Mouse (Mus musculus): ENCODE data around the gene Kif18a.

Gene Kif18a

DNA sequence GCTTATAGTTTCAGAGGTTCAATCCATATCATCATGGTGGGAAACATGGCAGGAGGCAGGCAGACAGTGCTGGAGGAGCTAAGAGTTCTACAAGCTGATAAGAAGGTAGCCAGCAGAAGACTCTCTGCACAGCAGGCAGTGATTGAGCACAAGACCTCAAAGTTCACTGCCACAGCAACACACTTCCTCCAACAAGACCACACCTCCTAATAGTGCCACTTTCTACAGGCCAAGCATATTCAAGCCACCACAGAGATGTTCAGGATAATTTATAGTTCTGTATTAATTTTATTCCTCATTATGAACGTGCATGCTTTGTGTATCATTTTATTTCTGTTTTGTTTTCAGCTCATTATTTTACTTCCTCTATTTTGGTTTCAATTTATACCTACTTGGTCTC, 85.4 kb downstream of the Kif18a start:
- no peak for DNase-seq (ENCODE audit: low spot score in 2 of 2)

GRCm38 (mm10) chr2:109374881-109375280, 94.3 kb downstream of the Kif18a start:
- DNase-seq (ENCODE audit: low spot score in 2 of 2), result no peak

GRCm38 (mm10) chr2:109384019-109384418, 103.5 kb downstream of the Kif18a start:
- DNase-seq (ENCODE audit: low spot score in 2 of 2), result no peak

DNA sequence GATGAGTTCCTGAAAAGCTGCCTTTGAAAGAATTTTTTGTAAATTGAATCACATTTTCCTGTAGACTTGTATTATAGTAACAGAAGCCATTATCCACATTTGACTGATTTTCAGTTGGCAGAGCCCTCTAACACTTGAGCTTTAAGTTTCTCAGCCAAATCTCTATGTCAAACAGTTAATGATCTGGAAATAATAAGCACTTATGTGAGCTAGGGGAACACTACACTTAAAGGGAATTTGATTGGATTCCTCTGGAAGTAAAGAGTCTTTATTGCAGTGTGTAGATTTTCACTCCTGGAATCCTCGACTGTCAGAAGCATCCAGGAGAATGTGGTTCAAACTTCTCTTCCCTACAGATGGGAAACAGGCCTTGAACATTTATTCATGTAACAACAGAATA, 105.7 kb downstream of the Kif18a start:
- DNase-seq (ENCODE audit: low spot score in 2 of 2), result no peak

DNA sequence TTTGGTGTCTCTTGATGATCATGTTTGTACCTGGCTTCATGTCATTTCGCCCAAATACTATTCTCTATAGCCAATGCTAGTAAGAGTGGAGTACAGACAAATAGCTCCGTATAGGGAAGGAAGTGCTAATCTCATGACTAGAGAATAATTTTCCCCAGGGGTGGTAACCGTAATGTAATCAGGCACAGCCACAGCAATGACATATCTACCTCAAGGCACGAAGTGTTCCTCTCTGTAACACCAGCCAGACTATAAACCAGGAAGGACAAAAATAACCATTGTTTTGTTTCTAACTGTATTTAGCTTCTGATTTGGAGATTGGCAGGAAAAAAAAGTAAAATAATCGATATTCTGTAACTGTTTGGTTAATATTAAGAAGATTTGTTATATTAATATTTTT, 108.2 kb downstream of the Kif18a start:
- DNase-seq (ENCODE audit: low spot score in 2 of 2), result no peak

DNA sequence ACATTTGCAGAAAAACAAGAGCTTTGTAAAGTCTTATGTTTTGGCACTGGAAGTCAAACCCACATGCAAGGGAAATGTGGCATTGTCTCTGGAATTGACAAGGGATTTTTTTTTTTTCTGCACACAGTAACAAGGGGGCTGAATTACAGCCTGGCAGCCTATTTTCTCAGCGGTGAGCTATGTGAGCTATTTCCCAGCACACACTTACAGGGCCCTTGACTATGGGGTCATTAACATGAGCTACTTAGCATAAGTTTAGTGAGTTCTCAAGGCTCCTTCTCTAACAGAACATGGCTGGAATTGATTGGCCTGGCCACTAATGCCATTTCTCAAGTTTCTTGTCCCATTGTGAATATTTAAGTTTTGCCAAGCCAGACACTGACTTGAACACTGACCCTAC, 109.4 kb downstream of the Kif18a start:
- DNase-seq (ENCODE audit: low spot score in 2 of 2), result no peak

All from natural killer cell, adult 2 months (primary cell).